Mouse (Mus musculus) limb, embryonic 15.5 days (tissue): ENCODE data around the gene Rccd1. TPM values are rescaled to one million over a fixed set of nuclear protein-coding genes. Genes with fewer than 3 reads are reported as not detected.

Experiments
- ATAC-seq: fragments of 200-750 bp; cut with Nextera tagmentation; 2 replicates; pipeline ENCODE4 v1.8.0; 2017; ENCODE audit warnings: low read depth, moderate TSS enrichment; ENCODE audit not compliant: insufficient number of reproducible peaks, low FRiP score, low TSS enrichment
- H3K27ac ChIP-seq: fragments of 300-500 bp; sonication (generic); 2 replicates; pipeline ENCODE4 v1.5.1; 2015; ENCODE audit warnings: moderate library complexity, mild to moderate bottlenecking, inconsistent platforms
- H3K27me3 ChIP-seq: fragments of 300-500 bp; sonication (generic); 2 replicates; pipeline ENCODE4 v1.6.1; 2015; ENCODE audit warnings: inconsistent platforms
- H3K36me3 ChIP-seq: fragments of 300-500 bp; sonication (generic); 2 replicates; pipeline ENCODE4 v1.6.1; 2015; ENCODE audit warnings: inconsistent platforms
- H3K4me1 ChIP-seq: fragments of 300-500 bp; sonication (generic); 2 replicates; pipeline ENCODE4 v1.6.1; 2015; ENCODE audit warnings: inconsistent platforms
- H3K4me2 ChIP-seq: fragments of 300-500 bp; sonication (generic); 2 replicates; pipeline ENCODE4 v1.6.1; 2015; ENCODE audit warnings: mild to moderate bottlenecking, inconsistent platforms
- H3K4me3 ChIP-seq: fragments of 300-500 bp; sonication (generic); 2 replicates; pipeline ENCODE4 v1.5.1; 2015; ENCODE audit warnings: mild to moderate bottlenecking, inconsistent platforms
- H3K9ac ChIP-seq: fragments of 300-500 bp; sonication (generic); 2 replicates; pipeline ENCODE4 v1.6.1; 2015; ENCODE audit warnings: inconsistent platforms
- H3K9me3 ChIP-seq: fragments of 300-500 bp; sonication (generic); 2 replicates; pipeline ENCODE4 v1.6.1; 2016; ENCODE audit warnings: inconsistent platforms
- WGBS: fragments of 180-500 bp; shearing (Covaris S2); methylation state at CpG from one replicate; pipeline ENCODE4 v1.1.7; 2015; 5-methylcytosine and 5-hydroxymethylcytosine counted together
- polyA plus RNA-seq: library from polyadenylated mRNA; unstranded; fragments of >200 nt; fragmentation: Nextera tagmentation; extraction: Ambion mirVana; gene quantifications from 2 replicates; pipeline ENCODE4 v1.2.1, GENCODE M21; 2015

The Rccd1 gene
- polyA plus RNA-seq, 1 experiment from 2014 or later: 8.0 TPM

GRCm38 (mm10) chr7:80367232-80367631 lies 43.0 kb upstream of the Rccd1 start:
- H3K9me3 ChIP-seq: no peaks in the 10 kb centered on the region
- no peak for ATAC-seq
- H3K27ac ChIP-seq: no peak overlapping the region
- H3K4me1 ChIP-seq: peaks cover 12% of the 10 kb centered on the region
- 98% methylated on average over 7 of the region's 7 CpGs for WGBS
- H3K4me2 ChIP-seq: no peak overlapping the region
- no peak overlapping the region for H3K4me3 ChIP-seq
- no peak overlapping the region for H3K9ac ChIP-seq
- H3K36me3 ChIP-seq: peaks cover 56% of the 10 kb centered on the region
- no peaks in the 10 kb centered on the region for H3K27me3 ChIP-seq

- Histone ChIP-seq H3K9ac (no peak overlapping the region), H3K27ac (no peak overlapping the region), H3K9me3 (no peaks in the 10 kb centered on the region), H3K4me2 (no peak overlapping the region), H3K4me1 (peaks cover 12% of the 10 kb centered on the region), H3K36me3 (peaks cover 70% of the 10 kb centered on the region), H3K27me3 (no peaks in the 10 kb centered on the region), H3K4me3 (no peak overlapping the region)
- no peak for ATAC-seq
- 81% methylated on average over 2 of the region's 2 CpGs for WGBS
These were observed 41.5 kb upstream of the Rccd1 start for GRCm38 (mm10) chr7:80365759-80366158.

GRCm38 (mm10) chr7:80360435-80360834 lies 36.2 kb upstream of the Rccd1 start:
- WGBS: 45% methylated on average over 3 of the region's 3 CpGs
- Histone ChIP-seq H3K27me3 (no peaks in the 10 kb centered on the region), H3K36me3 (peaks cover 94% of the 10 kb centered on the region)

GRCm38 (mm10) chr7:80358039-80358438 lies 33.8 kb upstream of the Rccd1 start:
- 76% methylated on average over 4 of the region's 4 CpGs for WGBS
- no peaks in the 10 kb centered on the region for H3K27me3 ChIP-seq
- ATAC-seq: no peak
- H3K9me3 ChIP-seq: no peaks in the 10 kb centered on the region
- H3K9ac ChIP-seq: no peak overlapping the region
- no peak overlapping the region for H3K4me2 ChIP-seq
- 0 out of 2 replicates have a peak, but pooled peaks cover 2% of the 10 kb centered on the region for H3K4me1 ChIP-seq
- H3K36me3 ChIP-seq: peaks cover 91% of the 10 kb centered on the region
- no peak overlapping the region for H3K27ac ChIP-seq
- H3K4me3 ChIP-seq: no peak overlapping the region

More at GRCm38 (mm10) chr7:80360435-80360834, 36.2 kb upstream of the Rccd1 start:
- Histone ChIP-seq H3K4me1 (0 out of 2 replicates have a peak, but pooled peaks cover 2% of the 10 kb centered on the region), H3K9ac (no peak overlapping the region), H3K27ac (no peak overlapping the region), H3K4me3 (no peak overlapping the region), H3K4me2 (no peak overlapping the region), H3K9me3 (no peaks in the 10 kb centered on the region)
- no peak for ATAC-seq

- 64% methylated on average over 8 of the region's 8 CpGs for WGBS
These were observed 32.9 kb upstream of the Rccd1 start for GRCm38 (mm10) chr7:80357156-80357555.

GRCm38 (mm10) chr7:80356351-80356750 lies 32.1 kb upstream of the Rccd1 start:
- Histone ChIP-seq H3K4me3 (no peak overlapping the region), H3K27ac (no peak overlapping the region), H3K4me2 (no peak overlapping the region), H3K9ac (no peak overlapping the region), H3K36me3 (peaks cover 89% of the 10 kb centered on the region), H3K9me3 (no peaks in the 10 kb centered on the region), H3K4me1 (0 out of 2 replicates have a peak, but pooled peaks cover 2% of the 10 kb centered on the region), H3K27me3 (no peaks in the 10 kb centered on the region)
- 90% methylated on average over 13 of the region's 13 CpGs for WGBS
- no peak for ATAC-seq

More at GRCm38 (mm10) chr7:80357156-80357555, 32.9 kb upstream of the Rccd1 start:
- Histone ChIP-seq H3K9ac (no peak overlapping the region), H3K27ac (0 out of 2 replicates have a peak overlapping the region, but pooled peaks have one; percentile 43), H3K36me3 (peaks cover 91% of the 10 kb centered on the region), H3K9me3 (no peaks in the 10 kb centered on the region), H3K4me3 (no peak overlapping the region), H3K4me1 (0 out of 2 replicates have a peak, but pooled peaks cover 2% of the 10 kb centered on the region), H3K4me2 (no peak overlapping the region), H3K27me3 (no peaks in the 10 kb centered on the region)
- no peak for ATAC-seq

- Histone ChIP-seq H3K4me1 (peaks cover 7% of the 10 kb centered on the region), H3K9me3 (no peaks in the 10 kb centered on the region), H3K27ac (no peak overlapping the region), H3K4me3 (no peak overlapping the region), H3K36me3 (peaks cover 72% of the 10 kb centered on the region), H3K9ac (no peak overlapping the region), H3K4me2 (no peak overlapping the region), H3K27me3 (no peaks in the 10 kb centered on the region)
- WGBS: 95% methylated on average over 8 of the region's 8 CpGs
- ATAC-seq: no peak
These were observed 28.7 kb upstream of the Rccd1 start for GRCm38 (mm10) chr7:80352920-80353319.

- no peaks in the 10 kb centered on the region for H3K9me3 ChIP-seq
- peaks cover 51% of the 10 kb centered on the region for H3K36me3 ChIP-seq
- H3K9ac ChIP-seq: no peak overlapping the region
- no peak overlapping the region for H3K4me2 ChIP-seq
- H3K27me3 ChIP-seq: no peaks in the 10 kb centered on the region
- ATAC-seq: no peak
- WGBS: 80% methylated on average over 2 of the region's 2 CpGs
- H3K4me3 ChIP-seq: no peak overlapping the region
- no peak overlapping the region for H3K27ac ChIP-seq
- peaks cover 14% of the 10 kb centered on the region for H3K4me1 ChIP-seq
These were observed 26.6 kb upstream of the Rccd1 start for GRCm38 (mm10) chr7:80350808-80351207.

- Histone ChIP-seq H3K4me2 (0 out of 2 replicates have a peak overlapping the region, but pooled peaks have one; percentile 8), H3K9me3 (no peaks in the 10 kb centered on the region), H3K27ac (peak overlapping the region; percentile 78), H3K4me1 (peaks cover 21% of the 10 kb centered on the region), H3K27me3 (no peaks in the 10 kb centered on the region), H3K4me3 (no peak overlapping the region), H3K9ac (no peak overlapping the region), H3K36me3 (peaks cover 29% of the 10 kb centered on the region)
- 45% methylated on average over 13 of the region's 13 CpGs for WGBS
- ATAC-seq: no peak
These were observed 23.7 kb upstream of the Rccd1 start for GRCm38 (mm10) chr7:80347670-80348586.

GRCm38 (mm10) chr7:80346830-80347229 lies 22.6 kb upstream of the Rccd1 start:
- no peaks in the 10 kb centered on the region for H3K27me3 ChIP-seq
- no peak overlapping the region for H3K4me3 ChIP-seq
- ATAC-seq: no peak
- H3K4me2 ChIP-seq: no peak overlapping the region
- H3K36me3 ChIP-seq: peaks cover 19% of the 10 kb centered on the region
- peaks cover 28% of the 10 kb centered on the region for H3K4me1 ChIP-seq
- WGBS: 72% methylated on average over 5 of the region's 5 CpGs
- no peak overlapping the region for H3K27ac ChIP-seq
- H3K9ac ChIP-seq: no peak overlapping the region
- no peaks in the 10 kb centered on the region for H3K9me3 ChIP-seq

- WGBS: 94% methylated on average over 9 of the region's 9 CpGs
- no peak overlapping the region for H3K4me3 ChIP-seq
- H3K9ac ChIP-seq: no peak overlapping the region
- H3K4me1 ChIP-seq: peaks cover 29% of the 10 kb centered on the region
- H3K36me3 ChIP-seq: peaks cover 14% of the 10 kb centered on the region
- no peak overlapping the region for H3K27ac ChIP-seq
- no peak for ATAC-seq
- H3K4me2 ChIP-seq: no peak overlapping the region
- H3K9me3 ChIP-seq: no peaks in the 10 kb centered on the region
- H3K27me3 ChIP-seq: no peaks in the 10 kb centered on the region
These were observed 21.9 kb upstream of the Rccd1 start for GRCm38 (mm10) chr7:80346173-80346572.
